Mouse (Mus musculus) brain, embryonic 14.5 days (tissue): ENCODE measurements around the gene Pik3cd. TPM values are rescaled to one million over a fixed set of nuclear protein-coding genes. Genes with fewer than 3 reads are reported as not detected.
"Not testable (repeated sequence)": the region's sequence is repeated elsewhere in the genome, so short reads cannot be mapped to it uniquely, and the experiment has no call there.

Source experiments
- DNase-seq: peaks from one replicate; pipeline ENCODE4 v3.0.0-alpha.2; 2011; ENCODE audit warnings: low read depth
- CTCF ChIP-seq: fragments of 200-500 bp; IDR thresholded peaks from 2 replicates; pipeline ENCODE4 v1.5.1; 2012; ENCODE audit warnings: inconsistent platforms, mild to moderate bottlenecking, moderate library complexity, borderline replicate concordance; ENCODE audit not compliant: insufficient read depth, insufficient read length; ENCODE audit errors: extremely low read depth
- POLR2A ChIP-seq: fragments of 200-500 bp; IDR thresholded peaks from 2 replicates; pipeline ENCODE4 v1.6.1; 2012; ENCODE audit warnings: mild to moderate bottlenecking, inconsistent platforms, borderline replicate concordance; ENCODE audit not compliant: poor library complexity, insufficient read depth, insufficient read length, severe bottlenecking; ENCODE audit errors: extremely low read depth
- polyA plus RNA-seq: library from polyadenylated mRNA; depleted of rRNA; stranded (reverse); fragments of >200 nt; gene quantifications from 2 replicates; pipeline ENCODE4 v1.2.3, GENCODE M21; 2012; rRNA removed

The Pik3cd gene
- 14.5 and 22.4 TPM in 2 replicates for polyA plus RNA-seq

DNA sequence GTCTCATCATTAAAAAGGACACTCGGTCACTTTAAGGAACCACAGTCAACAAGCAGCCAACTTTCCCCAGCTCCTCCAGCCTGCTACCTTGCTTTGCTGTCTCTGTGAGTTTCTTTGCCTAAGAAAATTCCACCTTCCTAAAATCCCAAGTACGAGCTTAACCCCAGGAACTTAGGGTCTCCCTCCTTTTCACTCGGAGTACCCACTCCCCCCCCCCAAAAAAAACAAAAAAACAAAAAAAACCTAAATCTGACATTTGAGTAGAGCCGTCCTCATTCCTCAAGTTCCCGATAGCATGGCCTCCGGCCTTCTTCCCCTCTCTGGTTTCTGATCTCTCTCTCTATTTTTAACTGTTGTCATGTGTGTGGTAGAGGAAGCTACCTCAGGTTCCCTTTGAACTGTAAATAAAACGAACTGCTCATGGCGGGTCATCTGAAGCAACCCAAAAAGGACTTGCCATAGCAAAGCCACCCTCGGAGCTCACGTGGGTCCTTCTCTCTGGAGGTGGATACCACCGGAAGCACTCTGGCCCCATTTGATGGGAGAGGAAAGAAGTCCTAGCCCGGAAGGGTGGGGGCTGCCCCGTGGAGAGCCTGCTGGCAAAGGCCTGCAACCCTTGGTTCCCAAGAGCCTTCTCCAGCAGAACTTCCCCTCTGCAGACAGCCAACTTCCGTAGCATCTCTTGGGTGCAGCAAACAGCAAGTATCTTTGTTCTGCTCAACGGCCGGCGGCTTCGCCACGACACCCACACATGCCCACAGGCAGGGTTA is at the start of gene Pik3cd:
TSS of gene Pik3cd (minus strand) at position 362 of the 770 bp plus-strand sequence.
- TF ChIP-seq CTCF = no peak
- no peak for DNase-seq

DNA sequence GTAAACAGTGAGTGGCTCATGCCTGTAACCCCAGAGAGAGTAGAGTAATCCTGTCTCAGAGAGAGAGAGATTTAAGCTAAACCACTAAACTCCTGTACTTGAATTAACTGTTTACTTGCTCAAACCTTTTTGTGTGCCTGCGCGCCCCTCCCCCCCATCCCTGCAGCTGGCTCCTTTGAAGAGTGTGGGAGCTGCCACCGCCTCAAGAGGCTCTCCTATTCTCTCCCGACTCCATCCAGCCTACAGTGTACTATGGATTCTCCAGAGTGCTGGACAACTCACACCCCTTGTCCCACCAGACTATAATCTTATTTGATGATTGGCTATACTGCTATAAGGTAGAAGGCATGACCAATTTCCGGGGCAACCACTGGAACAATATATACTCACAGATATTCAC is 48.3 kb upstream of the Pik3cd start:
- peak; percentile 66 for DNase-seq
- TF ChIP-seq POLR2A (no peak), CTCF (no peak)

DNA sequence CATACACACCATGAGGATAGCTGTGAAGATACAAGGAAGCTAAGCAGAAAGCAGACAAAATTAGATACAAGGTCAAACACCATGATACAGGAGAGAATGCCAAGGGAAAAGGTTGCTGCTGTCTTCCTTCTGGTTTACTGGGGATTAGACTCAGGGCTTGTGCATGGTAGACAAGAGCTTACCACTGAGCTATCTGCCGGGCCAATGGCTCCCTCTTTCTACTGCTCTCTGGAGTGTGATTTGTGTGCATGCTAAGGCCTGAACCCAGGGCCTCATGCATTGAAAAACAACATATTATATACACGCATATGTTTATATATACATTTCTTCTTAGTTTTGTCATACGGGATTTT is 47.3 kb upstream of the Pik3cd start:
- DNase-seq = not testable (repeated sequence)

DNA sequence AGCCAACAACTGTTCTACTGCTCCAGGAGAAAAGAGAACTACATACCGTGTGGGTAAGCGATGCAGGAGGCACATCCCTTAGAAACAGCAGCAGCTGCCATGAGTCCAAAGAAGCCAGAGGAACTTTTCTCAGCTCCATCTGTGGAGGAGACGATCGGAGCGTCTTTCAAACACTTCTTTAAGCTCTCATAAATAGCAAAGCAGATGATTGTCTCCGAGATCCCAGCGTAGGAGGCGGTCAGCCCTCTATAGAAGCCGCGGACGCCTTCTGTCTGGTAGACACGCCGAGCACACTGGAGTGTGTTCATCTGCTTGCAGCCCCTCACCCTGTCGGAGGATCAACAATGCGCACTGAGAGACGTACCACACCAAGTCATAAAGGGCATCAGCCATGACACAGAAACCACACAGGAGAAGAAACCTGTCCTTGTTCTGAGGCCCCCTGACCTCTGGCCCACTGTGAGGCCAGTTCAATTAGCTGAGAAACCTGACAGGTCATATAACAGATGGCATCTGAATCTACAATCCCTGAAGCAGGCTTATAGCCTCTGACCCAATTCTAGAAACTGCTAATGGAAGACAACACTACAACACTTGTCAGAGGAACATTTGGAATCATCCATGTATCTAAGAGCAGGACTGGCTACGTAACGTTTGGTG is 46.8 kb upstream of the Pik3cd start:
- TF ChIP-seq POLR2A (no peak), CTCF (no peak)

DNA sequence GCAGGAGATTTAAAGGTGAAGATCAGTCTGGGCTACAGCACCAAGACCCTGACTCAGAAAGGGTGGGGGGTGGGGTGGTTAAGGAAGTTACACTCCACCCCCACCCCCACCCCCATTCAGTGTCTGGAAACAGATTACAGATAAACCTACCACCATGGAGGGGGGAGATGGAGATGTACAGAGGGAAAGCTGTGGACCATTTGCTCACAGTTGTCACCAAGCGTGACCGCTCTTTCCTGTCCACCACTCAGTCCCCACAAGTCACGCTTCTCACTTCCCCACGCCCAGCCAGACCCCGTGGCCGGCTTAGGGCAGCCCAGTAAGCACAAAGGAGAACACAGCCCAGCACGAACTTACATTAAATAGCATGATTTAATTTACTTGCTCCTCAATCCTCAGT is 41.7 kb upstream of the Pik3cd start:
- TF ChIP-seq POLR2A (no peak), CTCF (no peak)

More for the DNA sequence above, 46.8 kb upstream of the Pik3cd start:
- no peak for DNase-seq

DNA sequence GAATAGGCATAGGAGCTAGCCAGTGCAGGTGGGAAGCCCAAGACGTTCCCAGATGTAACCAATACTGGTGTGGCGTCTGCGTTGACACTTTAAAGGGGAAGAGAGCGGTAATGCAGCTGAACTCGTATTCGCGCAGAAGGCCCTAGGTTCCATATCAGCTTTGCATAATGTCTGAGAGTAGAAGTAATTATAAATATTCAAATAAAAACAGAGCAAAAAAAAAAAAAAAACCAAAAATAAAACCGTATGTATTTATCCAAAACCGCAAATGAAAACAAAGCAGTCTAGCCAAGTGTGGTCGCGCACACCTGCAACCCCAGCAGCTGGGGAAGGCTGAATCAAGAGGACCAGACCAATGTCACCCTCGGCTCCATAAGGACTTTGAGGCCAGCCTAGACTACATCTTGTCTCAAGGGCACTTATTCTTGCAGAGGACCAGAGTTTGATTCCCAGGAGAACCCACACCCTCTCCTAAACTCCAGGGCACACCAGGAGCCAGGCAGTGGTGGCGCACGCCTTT is 39.7 kb upstream of the Pik3cd start:
- no peak for DNase-seq
- TF ChIP-seq CTCF (no peak), POLR2A (no peak)

More for the DNA sequence above, 41.7 kb upstream of the Pik3cd start:
- DNase-seq = no peak

DNA sequence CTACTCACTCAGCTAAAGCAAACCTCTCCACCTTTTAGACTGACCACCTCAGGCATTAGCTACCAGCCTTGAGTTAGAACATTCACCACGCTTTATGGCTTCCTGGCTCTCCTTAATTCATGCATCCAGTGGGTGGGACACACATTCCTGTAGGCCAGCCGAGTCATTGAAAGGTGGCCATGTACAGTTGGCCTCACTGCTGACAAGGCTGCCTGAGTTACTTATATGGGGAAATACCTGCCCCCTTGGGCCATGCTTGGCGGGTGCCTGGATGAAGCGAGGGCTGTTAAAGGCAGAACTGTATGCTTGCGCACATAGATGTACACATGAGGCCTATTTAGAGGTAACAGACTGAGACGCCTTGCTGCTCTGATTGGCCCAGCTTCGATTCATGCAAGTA is 37.9 kb upstream of the Pik3cd start:
- no peak for DNase-seq
- TF ChIP-seq POLR2A = no peak
- no peak for TF ChIP-seq CTCF

DNA sequence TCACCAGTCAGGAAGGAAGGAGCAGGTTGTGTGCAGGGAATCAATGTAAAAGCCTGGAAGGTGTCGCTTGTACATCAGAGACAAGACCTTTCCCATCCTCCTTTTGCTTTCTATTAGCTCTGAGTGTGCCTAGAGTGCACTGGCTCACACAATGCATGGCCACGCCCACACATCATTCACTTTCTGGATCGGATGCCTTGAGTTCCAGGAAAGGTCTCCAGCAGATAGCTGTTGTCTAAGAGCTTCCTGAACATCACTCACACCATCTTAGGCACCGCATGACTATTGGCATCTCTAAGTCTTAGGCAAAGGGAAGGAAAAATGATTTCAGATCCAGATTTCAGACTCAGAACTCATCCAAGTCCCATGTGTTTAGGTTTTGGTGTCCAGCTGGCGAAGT is 37.1 kb upstream of the Pik3cd start:
- DNase-seq = no peak
- TF ChIP-seq POLR2A (no peak), CTCF (no peak)

DNA sequence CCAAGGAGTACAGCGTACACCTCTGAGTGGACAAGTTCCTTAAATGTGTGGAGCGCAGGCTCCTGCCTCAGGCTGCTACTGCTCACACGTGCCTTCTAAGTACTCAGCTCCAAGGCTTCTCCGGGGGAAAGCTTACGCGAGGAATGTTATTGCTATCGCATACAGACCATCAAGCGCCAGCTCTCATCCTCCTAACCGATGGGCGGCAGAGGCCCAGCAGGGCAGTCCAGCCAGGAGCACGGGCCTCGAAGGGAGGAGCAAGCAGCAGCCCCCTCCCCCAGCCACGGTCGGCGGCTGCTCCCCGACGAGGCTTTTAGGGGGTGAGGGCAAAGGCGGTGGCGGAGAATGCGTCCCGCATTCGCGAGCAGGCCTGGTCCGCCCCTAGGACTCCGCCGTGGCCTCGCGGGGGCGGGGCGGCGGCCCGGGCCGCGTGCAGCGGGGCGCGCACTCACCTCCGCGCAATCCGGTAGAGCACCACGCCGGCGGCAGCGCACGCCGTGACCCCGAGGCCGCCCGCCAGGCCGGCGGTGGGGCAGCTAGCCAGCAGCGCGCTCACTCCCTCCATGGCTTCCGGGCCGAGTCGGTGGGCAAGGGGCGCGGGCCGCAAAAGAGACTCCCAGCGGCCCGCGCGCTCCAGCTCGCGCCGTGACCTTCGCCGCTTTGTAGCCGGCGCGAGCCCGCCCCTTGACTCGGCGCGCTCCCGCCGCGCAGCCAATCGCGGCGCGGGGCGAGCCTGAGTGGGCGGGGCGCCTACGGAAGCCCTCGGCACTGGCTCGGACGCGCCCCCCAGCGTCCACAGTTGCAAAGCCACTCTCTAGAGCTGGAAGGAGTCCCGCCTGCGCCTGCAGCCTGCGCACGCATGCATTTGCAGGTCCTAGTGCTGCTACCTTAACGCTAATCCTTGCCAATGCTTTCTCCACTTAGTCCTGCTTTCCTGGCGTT is 35.3 kb upstream of the Pik3cd start, which contains the start of gene Tmem201:
TSS of gene Tmem201 (minus strand) at position 662 of the 942 bp plus-strand sequence.
- DNase-seq = peak; percentile 98
- TF ChIP-seq POLR2A (peak; percentile 91), CTCF (peak; percentile 87)

DNA sequence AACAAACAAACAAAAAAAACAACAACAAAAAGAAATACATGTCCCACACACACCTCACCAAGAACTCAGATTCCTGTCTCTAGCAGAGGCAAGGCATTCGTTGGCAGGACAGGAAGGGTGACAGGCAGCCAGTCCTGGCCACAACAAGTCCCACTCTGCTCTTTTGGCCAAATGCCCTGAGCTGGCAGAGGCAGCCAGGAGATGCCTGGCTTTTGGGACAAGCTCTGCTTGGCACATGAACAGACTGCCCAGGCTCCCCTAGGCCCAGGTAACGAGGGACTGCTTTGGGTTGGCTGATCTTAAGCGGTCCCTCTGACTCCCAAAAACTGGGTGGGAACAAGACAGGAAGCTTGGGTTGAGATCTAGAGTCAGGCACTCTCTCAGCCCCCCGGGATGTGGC is 34.2 kb upstream of the Pik3cd start:
- no peak for TF ChIP-seq CTCF
- TF ChIP-seq POLR2A = no peak
- DNase-seq = peak; percentile 82

DNA sequence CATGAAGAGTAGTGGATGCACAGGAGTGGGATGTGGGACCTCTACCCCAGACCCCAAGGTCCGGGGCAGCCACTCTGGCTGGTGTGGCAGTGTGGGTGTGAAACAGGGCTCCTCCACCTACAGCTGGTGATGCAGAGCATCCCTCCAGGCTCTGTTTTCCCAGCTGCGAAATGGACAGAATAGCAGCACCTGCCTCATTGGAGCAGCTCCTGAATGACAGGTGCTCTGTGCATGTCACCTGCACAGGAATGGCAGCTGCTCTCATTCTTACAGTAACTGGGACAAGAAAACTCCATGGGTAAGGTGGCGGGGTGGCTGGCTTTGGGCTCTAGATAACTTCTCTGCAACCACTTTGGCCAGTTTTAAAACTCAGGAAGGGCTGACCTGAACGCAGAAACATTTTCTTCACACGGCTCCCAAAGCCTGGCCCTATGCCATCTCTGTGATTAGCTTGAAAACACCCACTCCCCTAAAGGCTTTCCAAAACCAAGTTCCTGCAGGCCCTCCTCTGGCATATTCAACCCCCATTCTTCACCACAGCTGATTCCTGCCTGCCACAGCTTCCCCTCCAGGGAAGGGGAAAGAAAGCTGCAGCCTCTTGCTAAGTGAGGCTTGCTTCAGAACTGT is 33.4 kb upstream of the Pik3cd start:
- no peak for TF ChIP-seq POLR2A
- TF ChIP-seq CTCF = no peak
- DNase-seq = no peak
